Mouse (Mus musculus) thymus, adult 2 months (tissue): Measurements from ENCODE around the gene BC030499. TPM values are rescaled to one million over a fixed set of nuclear protein-coding genes. Genes with fewer than 3 reads are reported as not detected.

Experiments used
- DNase-seq: peaks from one replicate; pipeline ENCODE4 v3.0.0; 2021
- H3K27ac ChIP-seq: fragments of 200-500 bp; 2 replicates; pipeline ENCODE4 v1.5.1; 2012; ENCODE audit warnings: low read length, control low read depth; ENCODE audit not compliant: control insufficient read depth, insufficient read depth
- H3K27me3 ChIP-seq: fragments of 200-500 bp; 2 replicates; pipeline ENCODE4 v1.6.1; 2012; ENCODE audit warnings: mild to moderate bottlenecking, low read length, moderate library complexity, mixed read lengths; ENCODE audit not compliant: control insufficient read depth, insufficient read depth
- H3K36me3 ChIP-seq: fragments of 200-500 bp; 2 replicates; pipeline ENCODE4 v1.6.1; 2012; ENCODE audit warnings: mild to moderate bottlenecking, low read length, moderate library complexity; ENCODE audit not compliant: control insufficient read depth, insufficient read depth
- H3K4me1 ChIP-seq: fragments of 200-500 bp; replicated peaks from 2 replicates; pipeline ENCODE4 v1.6.1; 2012; ENCODE audit warnings: low read length; ENCODE audit not compliant: control insufficient read depth, insufficient read depth
- H3K4me3 ChIP-seq: fragments of 200-500 bp; 2 replicates; pipeline ENCODE4 v1.5.1; 2012; ENCODE audit warnings: mild to moderate bottlenecking, low read length, control low read depth, moderate library complexity; ENCODE audit not compliant: control insufficient read depth, insufficient read depth
- CTCF ChIP-seq: fragments of 200-500 bp; IDR thresholded peaks from 2 replicates; pipeline ENCODE4 v1.5.1; 2012; ENCODE audit warnings: mild to moderate bottlenecking, control low read depth, low read length, moderate library complexity, borderline replicate concordance; ENCODE audit not compliant: control insufficient read depth, poor library complexity, insufficient read depth; ENCODE audit errors: extremely low read depth
- POLR2A ChIP-seq: fragments of 200-500 bp; IDR thresholded peaks from 2 replicates; pipeline ENCODE4 v1.6.1; 2012; ENCODE audit warnings: mild to moderate bottlenecking, low read length, control low read depth, moderate library complexity; ENCODE audit not compliant: control insufficient read depth, poor library complexity, insufficient read depth; ENCODE audit errors: extremely low read depth
- WGBS: fragments of 180-500 bp; shearing (Covaris S2); methylation state at CpG from one replicate; pipeline ENCODE4 v1.1.7; 2018; 5-methylcytosine and 5-hydroxymethylcytosine counted together
- polyA plus RNA-seq: library from polyadenylated mRNA; depleted of rRNA; stranded (reverse); fragments of >200 nt; gene quantifications from 2 replicates; pipeline ENCODE4 v1.2.3, GENCODE M21; 2012

The BC030499 gene
- polyA plus RNA-seq, 1 experiment = 0.38 TPM

GRCm38 (mm10) chr11:78256618-78257017 is 34.0 kb upstream of the BC030499 start:
- 100% methylated on average over 1 of the region's 1 CpGs for WGBS
- DNase-seq = no peak
- no peaks in the 10 kb centered on the region for H3K4me1 ChIP-seq
- no peaks in the 10 kb centered on the region for H3K27me3 ChIP-seq
- peaks cover 24% of the 10 kb centered on the region for H3K36me3 ChIP-seq
- TF ChIP-seq POLR2A = no peak
- TF ChIP-seq CTCF = no peak
- H3K27ac ChIP-seq = no peak overlapping the region
- no peak overlapping the region for H3K4me3 ChIP-seq

GRCm38 (mm10) chr11:78260489-78261258 is 30.0 kb upstream of the BC030499 start:
- Histone ChIP-seq H3K36me3 (peaks cover 27% of the 10 kb centered on the region), H3K27ac (no peak overlapping the region), H3K4me1 (peaks cover 2% of the 10 kb centered on the region; the same call in 1 of the 2 replicates), H3K4me3 (no peak overlapping the region), H3K27me3 (no peaks in the 10 kb centered on the region)
- 95% methylated on average over 2 of the region's 2 CpGs for WGBS
- no peak for TF ChIP-seq CTCF
- TF ChIP-seq POLR2A = no peak
- DNase-seq = no peak

DNA sequence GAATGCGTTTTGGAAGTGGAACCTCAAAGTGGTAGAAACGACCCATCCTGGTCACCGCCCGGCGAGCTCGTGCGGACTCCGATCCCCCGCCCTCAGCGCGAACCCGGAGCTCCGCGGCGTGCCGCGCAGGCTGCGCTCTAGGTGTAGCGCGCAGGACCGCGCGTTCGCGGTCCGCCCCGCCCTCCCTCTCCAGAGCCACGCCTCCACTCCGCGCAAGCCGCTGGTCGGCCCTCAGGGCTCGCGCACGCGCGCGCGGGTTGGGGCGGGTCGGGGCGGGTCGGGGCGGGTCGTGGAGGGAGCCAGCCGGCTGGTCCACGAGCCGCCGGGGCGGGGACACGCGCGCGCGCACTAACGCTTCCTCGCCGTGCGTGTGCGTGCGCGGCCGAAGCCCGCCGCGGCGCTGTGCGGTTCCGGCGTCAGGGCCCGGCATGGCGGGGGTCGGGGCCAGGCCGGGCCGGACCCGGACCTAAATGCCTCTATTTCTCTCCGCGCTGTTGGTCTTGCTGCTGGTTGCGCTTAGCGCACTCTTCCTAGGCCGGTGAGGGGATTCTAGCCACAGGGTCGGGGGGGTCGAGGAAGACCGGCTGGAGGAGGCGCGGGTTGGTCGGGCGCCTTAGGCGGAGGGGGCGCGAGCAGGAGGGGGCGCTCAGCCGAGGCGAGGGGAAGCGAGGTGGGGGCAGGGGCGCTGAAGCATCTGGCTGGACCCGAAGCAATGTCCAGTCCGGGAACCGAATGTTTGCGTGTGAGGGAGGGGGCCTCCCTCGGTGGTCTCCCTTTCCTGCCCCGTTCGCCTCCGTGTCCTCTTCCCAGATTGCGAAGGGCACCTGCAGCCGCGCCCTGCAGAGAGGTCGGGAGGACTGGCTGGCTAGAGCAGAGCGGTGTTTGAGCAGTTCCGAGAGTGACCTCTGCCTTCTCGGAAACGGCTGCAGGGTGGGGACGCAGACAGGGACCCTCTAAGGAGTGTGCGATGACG is 29.0 kb upstream of the BC030499 start, which contains the start of gene 2610507B11Rik:
Gene 2610507B11Rik, plus strand, starts transcription at position 373 of the 973 bp plus-strand sequence.
- H3K4me3 ChIP-seq = peak within 1 kb of the TSS; percentile 78
- peaks cover 2% of the 10 kb centered on the region; the same call in 1 of the 2 replicates for H3K4me1 ChIP-seq
- H3K27me3 ChIP-seq = no peaks in the 10 kb centered on the region
- peak; percentile 93 for DNase-seq
- H3K36me3 ChIP-seq = peaks cover 37% of the 10 kb centered on the region
- WGBS = under 1% methylated on average over 115 of the region's 115 CpGs
- peak; percentile 89; the same call in 1 of the 2 replicates for TF ChIP-seq POLR2A
- TF ChIP-seq CTCF = peak; percentile 48; the same call in 1 of the 2 replicates
- 0 out of 2 replicates have a peak within 1 kb of the TSS, but pooled peaks have one; percentile 8 for H3K27ac ChIP-seq

- no peak for TF ChIP-seq POLR2A
- TF ChIP-seq CTCF = peak; percentile 71; the same call in 1 of the 2 replicates
- H3K4me1 ChIP-seq = peaks cover 2% of the 10 kb centered on the region; the same call in 1 of the 2 replicates
- peak; percentile 58 for DNase-seq
- H3K27me3 ChIP-seq = no peaks in the 10 kb centered on the region
- peaks cover 45% of the 10 kb centered on the region for H3K36me3 ChIP-seq
- peak overlapping the region; percentile 37 for H3K4me3 ChIP-seq
- H3K27ac ChIP-seq = 0 out of 2 replicates have a peak overlapping the region, but pooled peaks have one; percentile 2
- 2% methylated on average over 8 of the region's 8 CpGs for WGBS
These were observed 28.1 kb upstream of the BC030499 start for GRCm38 (mm10) chr11:78262550-78262949.

DNA sequence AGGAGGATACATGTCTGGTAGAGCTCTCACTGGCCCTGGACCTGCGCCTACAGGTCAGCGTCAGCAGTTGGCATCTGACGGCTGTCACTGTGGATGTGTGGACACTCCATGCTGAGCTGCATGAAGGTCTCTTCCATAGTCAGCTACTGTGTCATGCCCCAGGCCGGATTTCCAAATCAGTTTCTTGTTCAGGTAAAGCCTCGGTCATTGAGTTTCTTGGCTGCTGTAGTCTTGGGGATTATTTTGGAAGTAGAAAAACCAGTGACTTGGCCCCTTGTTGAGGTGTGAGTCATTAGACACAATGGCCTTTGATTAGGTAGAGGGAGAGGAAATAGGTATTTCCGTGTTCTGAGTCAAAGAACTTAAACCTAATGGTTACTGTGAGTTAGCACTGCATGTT is 25.1 kb upstream of the BC030499 start:
- Histone ChIP-seq H3K4me3 (no peak overlapping the region), H3K4me1 (peaks cover 2% of the 10 kb centered on the region; the same call in 1 of the 2 replicates), H3K27me3 (no peaks in the 10 kb centered on the region), H3K36me3 (peaks cover 76% of the 10 kb centered on the region), H3K27ac (no peak overlapping the region)
- no peak for DNase-seq
- no peak for TF ChIP-seq POLR2A
- WGBS = 97% methylated on average over 6 of the region's 6 CpGs

GRCm38 (mm10) chr11:78271986-78272385 is 18.7 kb upstream of the BC030499 start:
- TF ChIP-seq POLR2A (no peak), CTCF (no peak)

More at GRCm38 (mm10) chr11:78271986-78272385, 18.7 kb upstream of the BC030499 start:
- peaks cover 97% of the 10 kb centered on the region for H3K36me3 ChIP-seq
- no peaks in the 10 kb centered on the region for H3K27me3 ChIP-seq
- H3K4me3 ChIP-seq = no peak overlapping the region
- H3K4me1 ChIP-seq = no peaks in the 10 kb centered on the region
- no peak overlapping the region for H3K27ac ChIP-seq
- WGBS = 97% methylated on average over 13 of the region's 13 CpGs
- no peak for DNase-seq
